Mouse (Mus musculus): ENCODE results near the gene Fam71f1.

GRCm38 (mm10) chr6:29317941-29318340 is 999 bp upstream of the Fam71f1 start:
- TF ChIP-seq CTCF (IDR thresholded peaks at IDR 0.05; ENCODE audit: insufficient read depth, low read length) (no peak), POLR2A (IDR thresholded peaks at IDR 0.05; ENCODE audit: borderline replicate concordance, extremely low read depth, low read depth, low read length) (no peak)

Measured in lung, adult 2 months (tissue).